Mouse (Mus musculus): ENCODE measurements around the gene Cpa5. TPM values are rescaled to one million over a fixed set of nuclear protein-coding genes. Genes with fewer than 3 reads are reported as not detected.

Gene Cpa5
- total RNA-seq (2014; fragmentation: Nextera tagmentation), result not detected in 2 replicates
- total RNA-seq (2017), result not detected in 2 replicates

DNA sequence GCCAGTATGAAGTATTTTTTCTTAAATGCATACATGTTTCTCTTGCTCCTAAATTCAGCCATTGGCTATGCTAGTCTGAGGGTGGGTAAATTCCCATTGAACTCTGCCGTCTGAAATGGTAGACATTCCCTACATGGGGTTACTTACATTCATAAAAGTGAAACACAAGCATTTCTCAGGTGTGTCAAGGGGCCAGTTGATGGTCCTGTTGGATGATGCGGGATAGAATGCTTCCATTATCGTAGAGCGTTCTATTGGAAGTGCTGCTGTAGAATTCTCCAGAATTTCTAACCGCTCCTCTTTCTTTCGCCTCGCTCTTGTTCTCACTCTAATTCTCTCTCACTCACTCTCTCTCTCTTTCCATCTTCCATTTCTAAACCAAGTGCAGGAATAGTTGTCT is at the start of gene Cpa5:
TSS of gene Cpa5 (plus strand) at position 301 of the 400 bp plus-strand sequence.
- ATAC-seq (replicated peaks; ENCODE audit: low FRiP score, low TSS enrichment, poor library complexity, severe bottlenecking), result no peak

DNA sequence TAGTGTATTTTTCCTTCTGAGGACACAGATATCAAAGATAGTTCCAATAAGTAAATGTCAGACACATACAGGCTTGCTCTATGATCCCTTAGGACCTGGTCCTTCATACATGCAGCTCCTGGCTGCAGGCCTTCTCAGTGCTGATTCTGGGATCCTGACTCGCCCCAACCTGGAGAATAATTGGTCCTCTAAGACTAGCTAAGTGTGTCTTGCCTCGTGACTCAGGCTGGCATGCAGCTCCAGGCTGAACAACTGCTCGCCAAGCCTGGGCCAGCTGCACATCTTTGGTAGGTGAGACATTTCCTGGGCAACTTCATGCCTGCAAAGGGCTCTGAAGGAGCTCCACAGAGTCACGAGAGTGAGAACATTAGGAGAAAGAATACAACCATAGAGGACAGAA is 48.7 kb upstream of the Cpa5 start:
- ATAC-seq (replicated peaks; ENCODE audit: low FRiP score, low TSS enrichment, poor library complexity, severe bottlenecking), result no peak

DNA sequence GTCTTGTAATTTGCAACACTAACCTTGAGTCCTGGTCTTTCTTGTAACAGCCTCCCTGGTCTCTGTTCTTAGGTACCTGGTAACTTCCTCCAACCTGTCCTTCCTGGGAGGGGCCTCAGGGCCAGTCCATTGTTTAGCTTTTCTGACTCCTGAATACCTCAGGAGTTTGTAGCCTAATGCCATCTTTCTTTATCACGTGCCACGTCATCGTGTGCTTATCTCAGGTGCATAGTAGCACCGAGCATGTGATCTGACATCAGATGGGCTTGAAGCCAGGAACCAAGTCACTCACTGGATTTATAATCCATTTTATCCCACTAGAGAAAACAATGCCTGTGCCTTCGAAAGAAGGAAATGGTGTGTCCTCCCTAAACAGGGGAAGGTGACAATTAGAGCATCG is 47.2 kb upstream of the Cpa5 start:
- no peak for ATAC-seq (replicated peaks; ENCODE audit: low FRiP score, low TSS enrichment, poor library complexity, severe bottlenecking)

DNA sequence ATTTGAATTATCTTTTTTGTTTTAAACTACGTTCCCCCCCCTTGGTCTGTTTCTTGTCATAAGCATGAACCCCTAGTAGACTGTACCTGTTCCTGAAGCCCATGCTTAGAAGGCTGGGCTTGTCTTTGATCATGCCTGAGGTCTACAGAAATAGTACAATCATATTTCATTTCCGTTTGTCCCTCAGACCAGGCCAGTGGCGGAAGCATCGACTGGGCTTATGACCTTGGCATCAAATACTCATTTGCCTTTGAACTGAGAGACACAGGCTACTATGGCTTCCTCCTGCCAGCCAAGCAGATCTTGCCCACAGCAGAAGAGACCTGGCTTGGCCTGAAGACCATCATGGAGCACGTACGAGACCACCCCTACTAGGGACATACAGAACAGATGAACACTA is 46.8 kb upstream of the Cpa5 start:
- ATAC-seq (replicated peaks; ENCODE audit: low FRiP score, low TSS enrichment, poor library complexity, severe bottlenecking), result no peak

DNA sequence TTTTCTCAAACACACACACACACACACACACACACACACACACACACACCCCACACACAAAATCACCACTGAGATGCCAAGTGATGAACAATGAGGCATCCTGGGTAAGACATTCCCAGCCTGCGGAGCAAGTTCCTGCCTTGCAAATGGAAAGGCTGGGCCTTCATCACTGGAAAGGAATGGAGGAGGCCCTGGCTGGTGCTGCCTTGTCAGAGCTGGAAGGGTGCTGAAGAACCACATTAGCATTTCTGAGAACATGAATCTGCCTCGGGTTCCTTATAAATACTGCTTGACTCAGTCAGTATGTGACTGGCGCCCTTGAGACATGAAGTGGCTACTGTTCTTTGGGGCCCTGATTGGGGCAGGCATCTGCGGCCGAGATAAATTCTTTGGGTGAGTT is 42.7 kb upstream of the Cpa5 start, which contains the start of gene Cpa4:
TSS of gene Cpa4 (plus strand) at position 301 of the 400 bp plus-strand sequence.
- no peak for ATAC-seq (replicated peaks; ENCODE audit: low FRiP score, low TSS enrichment, poor library complexity, severe bottlenecking)

DNA sequence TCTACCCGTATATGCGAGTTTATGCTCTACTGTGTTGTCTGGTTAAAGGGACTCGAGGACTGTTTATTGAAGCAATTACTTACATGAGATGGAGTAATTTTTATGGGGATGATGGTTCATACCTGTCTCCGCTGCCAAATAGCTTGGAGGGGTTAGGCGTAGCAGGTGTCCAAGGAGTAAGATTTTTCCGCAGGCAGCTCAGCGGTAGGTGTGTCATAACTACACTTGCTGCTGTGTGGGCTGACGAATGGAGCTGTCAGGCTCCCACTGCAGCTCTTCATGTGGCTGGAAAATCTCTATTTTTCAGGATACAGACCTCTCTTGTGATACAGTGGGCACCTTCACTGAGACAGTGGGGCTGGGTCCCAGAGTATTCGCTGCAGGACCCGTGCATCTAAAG is 41.5 kb upstream of the Cpa5 start:
- no peak for ATAC-seq (replicated peaks; ENCODE audit: low FRiP score, low TSS enrichment, poor library complexity, severe bottlenecking)

DNA sequence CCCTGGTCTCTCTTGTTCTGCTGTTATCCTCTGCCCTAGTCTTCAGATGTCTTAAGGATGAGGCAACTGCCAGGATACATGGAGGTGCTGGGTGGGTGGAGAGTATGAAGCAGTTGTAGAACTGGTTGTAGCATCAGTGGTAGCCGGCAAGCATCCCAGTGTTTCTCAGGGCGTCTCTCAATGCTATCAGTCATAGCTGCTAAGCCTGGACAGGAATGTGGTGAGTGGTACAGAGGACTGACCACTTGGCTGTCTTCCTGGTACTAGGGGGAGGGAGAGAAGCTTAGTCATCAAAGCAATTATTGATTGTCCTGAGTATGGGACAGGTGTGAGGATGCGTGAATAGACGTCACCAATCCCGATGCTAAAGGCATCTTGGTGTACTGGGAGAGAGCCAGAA is 40.8 kb upstream of the Cpa5 start:
- ATAC-seq (replicated peaks; ENCODE audit: low FRiP score, low TSS enrichment, poor library complexity, severe bottlenecking), result no peak

DNA sequence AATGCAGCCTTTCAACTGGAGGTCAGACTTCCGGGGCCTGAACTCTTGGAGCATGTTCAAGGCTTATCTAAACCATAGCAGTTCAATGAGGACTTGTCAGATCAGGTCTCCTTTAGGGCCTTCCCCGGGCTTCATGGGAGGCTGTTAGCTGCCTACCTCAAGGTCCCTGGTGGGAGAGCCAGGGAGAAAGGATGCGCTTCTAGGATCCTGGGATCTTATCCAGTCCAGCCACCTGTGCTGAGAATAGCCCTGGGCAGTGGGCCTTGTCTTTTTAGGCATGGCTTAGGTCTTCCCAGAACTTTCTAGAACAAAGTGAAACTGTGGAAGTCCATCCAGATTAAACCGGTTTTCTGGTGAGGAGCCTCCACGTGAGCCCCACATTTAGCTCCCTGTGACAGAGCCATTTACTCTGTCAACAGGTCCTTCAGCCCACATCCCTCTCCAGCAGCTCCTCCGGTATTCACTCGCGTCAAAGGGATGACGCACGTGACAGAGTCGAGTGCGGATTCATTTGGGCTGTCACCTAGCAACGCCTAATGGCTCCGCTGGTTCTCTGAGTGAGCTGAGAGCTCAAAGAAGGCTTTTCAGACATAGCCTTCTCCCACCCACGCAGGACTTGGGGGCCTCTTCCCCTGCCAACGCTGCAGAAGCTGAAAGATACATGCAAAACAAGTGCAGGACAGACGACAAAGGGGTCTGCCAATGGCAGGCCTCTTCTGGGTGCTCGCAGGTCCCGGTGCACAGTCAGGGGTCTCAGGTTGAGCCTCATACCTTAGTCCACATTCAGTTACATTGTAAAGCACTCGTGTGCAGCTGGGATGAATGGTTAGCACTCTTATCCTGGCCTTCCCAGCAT is 38.1 kb upstream of the Cpa5 start:
- ATAC-seq (replicated peaks; ENCODE audit: low FRiP score, low TSS enrichment, poor library complexity, severe bottlenecking), result no peak

DNA sequence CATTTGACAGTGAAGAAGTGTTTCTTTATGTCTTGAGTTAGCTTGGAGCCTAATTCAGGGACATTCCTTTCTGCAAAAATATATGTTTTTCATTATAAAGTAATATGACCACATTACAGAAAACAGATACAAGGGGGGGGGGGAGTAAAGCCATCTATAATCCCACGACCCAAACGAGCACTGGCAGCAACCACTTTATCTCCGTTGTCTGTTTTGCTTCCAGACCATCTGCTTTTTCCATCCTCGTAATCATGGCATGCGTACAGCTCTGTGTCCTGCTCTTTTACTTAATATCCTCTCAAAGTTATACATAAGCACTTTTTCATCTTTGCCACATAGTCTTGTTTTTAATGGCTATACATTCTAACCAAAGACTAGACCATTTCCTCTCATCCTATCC is 37.4 kb upstream of the Cpa5 start:
- ATAC-seq (replicated peaks; ENCODE audit: low FRiP score, low TSS enrichment, poor library complexity, severe bottlenecking), result no peak

DNA sequence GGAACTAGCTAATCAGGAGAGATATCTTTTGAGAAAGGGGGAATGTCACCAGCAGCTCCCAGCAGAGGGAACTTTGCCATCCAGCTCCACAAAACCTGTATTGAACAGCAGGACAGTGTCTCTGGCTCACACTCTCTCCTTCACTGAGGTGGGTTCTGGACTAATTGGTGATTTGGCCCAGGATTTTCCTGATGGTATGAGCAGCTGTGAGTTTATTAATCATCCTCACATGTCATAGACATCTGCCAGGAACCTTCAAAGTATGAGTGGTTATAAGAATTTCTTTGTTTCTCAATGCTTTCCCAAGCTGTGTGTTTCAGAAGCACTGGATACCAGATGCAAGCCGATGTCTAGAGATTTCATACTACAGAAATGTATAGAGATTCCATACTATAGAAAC is 35.9 kb upstream of the Cpa5 start:
- no peak for ATAC-seq (replicated peaks; ENCODE audit: low FRiP score, low TSS enrichment, poor library complexity, severe bottlenecking)

DNA sequence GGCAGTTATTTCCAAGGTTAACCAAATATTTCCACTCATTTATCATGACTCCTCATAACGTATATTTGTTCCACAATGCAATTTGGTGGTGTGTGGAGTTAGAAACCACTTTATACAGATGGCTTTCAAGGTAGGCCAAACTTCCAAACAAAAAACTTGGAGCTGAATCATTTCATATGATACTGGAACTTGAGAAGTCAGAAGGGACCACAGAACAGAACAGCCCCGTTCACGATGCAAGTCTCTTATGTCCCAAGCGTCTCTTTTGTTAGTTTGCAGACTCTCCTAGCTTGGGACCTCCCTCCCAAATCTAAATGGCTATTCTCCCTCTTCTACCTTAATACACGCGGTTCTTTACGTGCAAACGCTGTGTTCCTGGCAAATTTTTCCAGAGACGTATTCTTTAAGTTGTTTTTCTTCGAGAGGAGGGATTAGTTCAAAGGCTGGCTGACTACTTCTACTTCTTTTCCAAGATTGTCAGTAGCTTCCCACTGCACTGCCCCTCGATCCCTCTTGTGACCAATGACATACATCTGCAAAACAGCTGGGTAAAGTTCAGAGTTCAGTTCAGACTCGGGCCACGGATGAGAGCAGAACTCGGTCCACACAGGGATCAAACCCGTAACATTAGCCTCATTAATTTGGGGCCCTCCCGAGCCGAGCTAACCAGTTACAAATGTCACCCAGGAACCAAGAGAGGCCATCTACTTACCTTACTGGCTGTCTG is 34.2 kb upstream of the Cpa5 start:
- no peak for ATAC-seq (replicated peaks; ENCODE audit: low FRiP score, low TSS enrichment, poor library complexity, severe bottlenecking)

DNA sequence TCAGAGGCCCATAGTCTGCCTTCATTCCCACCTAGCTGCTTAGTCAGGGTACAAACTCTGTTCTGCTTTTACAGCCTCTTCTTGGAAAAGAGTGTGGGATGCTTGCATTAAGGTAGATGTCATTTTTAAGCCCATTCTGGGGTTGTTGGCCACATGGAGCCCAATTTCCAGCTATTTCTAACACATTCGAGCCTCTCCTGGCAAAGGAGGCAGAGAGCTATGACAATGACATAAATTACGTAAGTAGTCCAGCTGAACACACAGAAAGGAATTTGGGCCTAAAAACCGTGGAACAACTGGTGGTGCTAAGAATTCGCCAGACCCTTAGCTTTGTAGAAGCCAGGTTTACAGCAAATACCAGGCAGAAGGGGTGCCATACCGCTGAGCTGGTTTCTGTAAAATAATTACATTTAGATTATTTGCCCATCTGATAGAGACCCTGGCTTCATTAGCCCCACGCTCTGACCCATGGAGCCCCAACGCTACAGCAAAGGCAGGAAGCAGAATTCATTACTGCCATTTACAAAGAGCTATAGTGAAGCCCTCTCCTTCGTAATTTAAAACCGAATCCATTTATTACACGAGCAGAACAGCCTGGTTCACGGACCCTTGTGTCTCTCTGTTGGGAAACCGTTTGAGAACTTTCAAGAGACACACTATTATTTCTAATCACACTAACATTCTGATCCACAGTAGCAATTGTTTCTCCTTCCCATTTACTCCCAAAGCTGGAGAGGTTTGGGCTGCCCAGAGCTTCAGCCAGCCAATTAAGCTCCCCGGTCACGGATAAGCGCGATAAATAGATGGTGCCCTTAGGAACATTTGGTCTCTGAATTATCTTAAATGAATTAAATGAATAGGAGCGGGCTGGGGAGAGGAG is 30.6 kb upstream of the Cpa5 start:
- ATAC-seq (replicated peaks; ENCODE audit: low FRiP score, low TSS enrichment, poor library complexity, severe bottlenecking), result no peak

DNA sequence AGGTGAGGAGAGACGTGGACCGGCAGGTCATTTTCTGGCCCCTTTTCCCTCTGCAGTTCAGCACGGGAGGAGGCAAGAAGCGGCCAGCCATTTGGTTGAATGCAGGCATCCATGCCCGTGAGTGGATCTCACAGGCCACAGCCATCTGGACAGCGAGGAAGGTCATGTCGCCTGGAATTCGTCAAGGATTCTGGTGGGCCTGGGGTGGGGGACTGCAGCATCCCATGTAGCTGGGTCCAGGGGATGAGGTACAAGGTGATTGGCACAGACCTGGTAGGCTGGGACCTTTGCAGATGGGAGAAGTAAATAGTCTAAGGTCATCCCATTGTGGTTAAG is 30.0 kb upstream of the Cpa5 start:
- ATAC-seq (replicated peaks; ENCODE audit: low FRiP score, low TSS enrichment, poor library complexity, severe bottlenecking), result no peak

DNA sequence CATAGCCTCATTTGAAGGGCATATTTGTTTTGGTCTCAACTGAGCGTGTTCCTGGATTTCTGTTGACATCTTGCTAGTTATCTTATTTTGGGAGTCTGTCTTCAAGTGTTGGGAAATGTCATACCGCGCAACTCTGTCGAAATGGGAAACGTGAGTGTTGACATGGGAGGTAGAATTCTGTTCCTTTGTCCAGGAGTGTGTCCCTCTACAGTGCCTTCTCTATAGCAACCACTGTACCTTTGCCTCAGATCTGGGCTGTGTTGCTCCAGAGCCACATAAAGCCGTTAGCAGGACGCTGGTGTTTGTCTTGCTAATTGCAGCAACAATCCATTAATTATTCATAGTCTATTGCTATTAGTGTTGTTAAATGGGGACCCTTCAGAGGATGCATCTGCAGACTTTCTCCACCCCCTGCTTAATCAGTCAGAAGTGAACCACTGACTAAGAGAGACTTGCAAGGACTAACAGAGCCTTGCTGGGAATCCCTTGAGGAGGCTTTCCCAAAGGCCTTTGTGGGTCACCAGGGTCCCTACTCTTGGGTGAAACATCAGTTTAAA is 23.8 kb upstream of the Cpa5 start:
- no peak for ATAC-seq (replicated peaks; ENCODE audit: low FRiP score, low TSS enrichment, poor library complexity, severe bottlenecking)

DNA sequence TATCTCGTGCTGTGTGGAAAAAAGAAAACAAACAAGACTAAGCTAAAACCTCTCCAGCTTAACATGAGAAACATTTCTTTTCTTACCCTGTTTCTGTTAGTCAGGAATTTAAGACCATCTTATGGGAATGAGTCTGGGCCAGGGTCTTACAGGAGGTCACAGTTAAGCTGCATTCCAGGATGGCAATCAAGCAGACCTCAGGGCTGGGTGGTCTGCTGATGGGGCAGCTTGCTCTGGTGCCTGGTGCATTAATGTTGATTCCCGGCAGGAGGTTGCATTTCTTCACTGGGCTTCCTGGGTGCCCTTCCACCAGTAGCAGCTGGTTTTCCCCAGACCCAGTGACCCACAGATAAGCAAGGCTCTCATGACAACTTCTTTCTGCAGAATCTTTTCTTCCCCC is 21.0 kb upstream of the Cpa5 start:
- no peak for ATAC-seq (replicated peaks; ENCODE audit: low FRiP score, low TSS enrichment, poor library complexity, severe bottlenecking)

DNA sequence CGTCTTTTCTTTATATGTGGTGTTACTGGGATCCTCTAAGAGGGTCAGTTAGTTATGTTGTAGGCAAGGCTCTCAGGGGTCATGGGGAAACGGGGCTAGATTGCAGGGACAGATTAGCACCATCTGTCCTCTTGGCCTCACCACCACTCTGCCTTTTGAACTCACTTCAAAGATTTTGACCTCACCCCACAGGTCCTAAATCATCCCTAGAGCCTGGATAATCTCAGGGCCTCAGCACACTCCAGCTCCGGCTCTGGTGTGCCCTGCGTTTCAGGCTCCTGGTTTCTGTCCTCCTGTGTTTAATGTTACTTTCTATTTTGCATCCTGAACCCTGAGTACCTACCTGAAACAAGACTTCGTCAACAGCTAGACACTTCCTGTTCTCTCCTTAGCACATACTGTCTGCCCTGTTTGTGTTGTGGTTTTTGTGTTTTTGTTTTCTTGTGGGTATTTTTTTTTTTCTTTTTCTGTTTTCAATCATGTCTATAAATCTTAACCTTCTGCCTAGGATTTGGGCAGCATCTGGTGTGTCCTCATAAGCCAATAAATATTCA is 18.9 kb upstream of the Cpa5 start:
- ATAC-seq (replicated peaks; ENCODE audit: low FRiP score, low TSS enrichment, poor library complexity, severe bottlenecking), result no peak

DNA sequence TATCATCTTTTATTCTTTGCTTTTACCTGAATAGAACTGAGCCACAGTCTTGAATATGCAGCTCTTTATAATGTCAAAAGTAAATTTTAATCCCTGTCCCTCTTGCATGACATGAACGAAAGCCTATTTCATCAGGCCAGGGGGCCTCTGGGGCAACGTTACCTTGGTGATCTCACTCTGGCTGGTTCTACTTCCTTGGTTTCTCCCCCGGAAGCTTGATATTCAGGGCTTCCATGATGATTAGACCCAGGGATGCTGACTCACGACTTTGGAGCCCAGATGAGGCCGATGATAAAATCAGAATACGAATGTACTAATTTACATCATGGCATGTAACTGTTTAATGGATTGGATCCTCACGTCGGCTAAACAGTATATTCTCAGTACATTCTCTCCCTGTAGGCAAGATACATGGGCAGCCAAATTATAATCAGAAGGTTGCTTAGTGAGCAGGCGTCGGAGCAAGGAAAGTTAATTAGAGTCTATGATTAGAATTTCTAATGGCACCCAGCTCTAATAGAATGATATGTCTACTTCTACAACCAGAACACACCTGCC is 18.3 kb upstream of the Cpa5 start:
- no peak for ATAC-seq (replicated peaks; ENCODE audit: low FRiP score, low TSS enrichment, poor library complexity, severe bottlenecking)

DNA sequence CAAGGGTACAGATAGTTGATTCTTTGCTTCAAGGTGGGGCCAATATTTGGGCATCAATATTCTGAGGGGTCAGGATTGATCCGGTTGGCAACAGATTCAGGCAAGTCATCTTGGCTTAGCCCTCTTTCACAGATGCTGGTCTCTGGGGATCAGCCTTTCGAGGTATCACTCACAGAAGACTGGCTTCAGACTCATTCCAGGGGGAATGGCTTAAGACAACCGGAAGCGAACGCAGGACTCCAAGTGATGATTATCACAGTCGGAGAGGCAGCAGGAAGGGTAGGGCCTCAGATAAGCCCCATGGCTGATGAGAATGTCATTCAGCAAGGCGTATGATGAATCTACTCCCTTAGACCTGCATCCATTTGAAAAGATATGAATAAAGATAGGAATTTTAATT is 16.4 kb upstream of the Cpa5 start:
- no peak for ATAC-seq (replicated peaks; ENCODE audit: low FRiP score, low TSS enrichment, poor library complexity, severe bottlenecking)

DNA sequence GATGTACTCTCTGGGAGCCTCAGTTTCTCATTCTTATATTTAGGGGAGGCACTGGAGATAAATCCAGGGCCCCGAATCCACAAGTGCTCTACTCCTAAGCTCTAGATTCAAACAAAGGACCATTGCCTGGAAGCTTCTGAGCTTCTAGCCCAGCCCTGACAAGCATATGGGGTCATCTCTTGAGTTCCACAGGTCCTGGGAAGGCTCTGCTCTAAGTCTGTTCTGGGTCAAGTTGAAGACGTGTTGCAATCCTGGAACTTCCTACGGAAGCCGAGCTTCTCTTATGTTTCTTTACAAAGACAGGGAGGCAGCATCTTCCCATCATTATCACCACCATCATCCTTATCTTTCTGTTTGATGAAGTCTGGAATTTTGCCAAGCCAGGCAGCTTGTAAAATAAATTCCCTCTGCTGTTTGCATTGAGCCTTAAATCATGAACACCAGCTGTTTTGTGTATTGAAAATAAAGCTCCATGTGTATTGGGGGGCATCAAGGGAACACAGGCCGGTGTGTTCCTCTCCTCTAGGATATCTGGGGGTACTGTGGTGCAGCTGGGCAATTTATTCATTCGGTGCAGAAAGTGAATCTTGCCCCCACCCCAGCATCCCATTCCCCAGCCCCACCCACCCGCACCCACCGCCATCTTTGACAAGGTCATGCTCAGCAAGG is 14.4 kb upstream of the Cpa5 start:
- ATAC-seq (replicated peaks; ENCODE audit: low FRiP score, low TSS enrichment, poor library complexity, severe bottlenecking), result no peak

All from megakaryocyte-erythroid progenitor cell, adult 5-6 weeks (primary cell).